Mouse (Mus musculus) embryonic facial prominence, embryonic 10.5 days (tissue): Measurements from ENCODE around the gene Man1a. TPM values are rescaled to one million over a fixed set of nuclear protein-coding genes. Genes with fewer than 3 reads are reported as not detected.

Experiments used
- DNase-seq: peaks from one replicate; pipeline ENCODE4 v3.0.0-alpha.2; 2017; ENCODE audit warnings: low spot score
- H3K27ac ChIP-seq: fragments of 300-500 bp; sonication (generic); replicated peaks from 2 replicates; pipeline ENCODE4 v1.5.1; 2016; ENCODE audit warnings: mild to moderate bottlenecking
- H3K27me3 ChIP-seq: fragments of 300-500 bp; sonication (generic); replicated peaks from 2 replicates; pipeline ENCODE4 v1.6.1; 2016; ENCODE audit warnings: low read depth, mild to moderate bottlenecking; ENCODE audit not compliant: poor library complexity, severe bottlenecking
- H3K36me3 ChIP-seq: fragments of 300-500 bp; sonication (generic); replicated peaks from 2 replicates; pipeline ENCODE4 v1.6.1; 2016; ENCODE audit warnings: mild to moderate bottlenecking, moderate library complexity
- H3K4me1 ChIP-seq: fragments of 300-500 bp; sonication (generic); 2 replicates; pipeline ENCODE4 v1.6.1; 2016
- H3K4me3 ChIP-seq: fragments of 300-500 bp; sonication (generic); 2 replicates; pipeline ENCODE4 v1.5.1; 2016; ENCODE audit warnings: mild to moderate bottlenecking, moderate library complexity
- H3K9me3 ChIP-seq: fragments of 300-500 bp; sonication (generic); 2 replicates; pipeline ENCODE4 v1.6.1; 2016; ENCODE audit warnings: mild to moderate bottlenecking
- WGBS: fragments of 180-500 bp; shearing (Covaris S2); methylation state at CpG from one replicate; pipeline ENCODE4 v1.1.7; 2016; 5-methylcytosine and 5-hydroxymethylcytosine counted together
- polyA plus RNA-seq: library from polyadenylated mRNA; unstranded; fragments of >200 nt; fragmentation: Nextera tagmentation; extraction: Ambion mirVana; gene quantifications from 2 replicates; pipeline ENCODE4 v1.2.1, GENCODE M21; 2016

Man1a gene
- polyA plus RNA-seq, 1 experiment from 2014 or later: 1.9 TPM

DNA sequence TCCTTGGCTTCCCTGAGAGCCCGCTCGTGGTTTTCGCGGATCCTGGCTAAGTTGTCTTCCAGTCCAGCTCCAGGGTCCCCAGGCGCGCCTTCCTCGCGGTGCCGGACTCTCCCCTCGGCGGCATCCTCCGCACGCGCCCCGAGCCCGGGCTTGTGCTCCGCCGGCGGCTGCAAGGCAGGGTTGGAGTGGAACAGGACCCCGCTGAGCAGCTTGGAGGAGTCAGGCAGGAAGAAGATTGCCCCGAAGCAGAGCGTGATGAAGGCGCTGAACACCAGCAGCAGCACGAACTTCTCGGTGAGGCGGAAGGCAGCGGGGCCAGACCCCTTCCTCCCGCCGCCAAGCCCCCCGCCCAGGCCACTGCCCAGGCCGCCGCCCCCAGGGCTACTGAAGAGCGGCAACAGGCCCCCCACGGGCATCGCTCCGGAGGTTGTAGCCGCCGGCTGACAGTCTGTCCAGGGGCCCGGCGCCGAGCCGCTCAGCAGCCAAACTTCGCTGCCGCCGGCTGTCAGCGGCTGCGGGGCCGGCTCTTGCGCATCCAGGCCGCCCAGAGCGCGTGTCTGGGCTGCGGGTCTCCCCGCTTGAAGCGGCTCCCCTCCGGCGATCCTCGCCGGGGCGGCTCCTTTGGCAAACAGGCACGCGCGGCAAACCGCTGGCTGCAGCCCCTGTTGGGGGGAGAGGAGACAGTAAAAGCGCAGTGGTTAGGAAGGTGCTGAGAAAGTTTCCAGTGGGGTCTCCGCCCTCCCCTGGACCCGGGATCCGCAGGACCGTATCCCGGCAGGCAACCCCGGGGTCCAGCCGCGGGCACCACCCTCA, 1.6 kb downstream of the Man1a start:
- Histone ChIP-seq H3K27ac (peak overlapping the region; percentile 78), H3K9me3 (no peaks in the 10 kb centered on the region), H3K36me3 (no peaks in the 10 kb centered on the region), H3K27me3 (peaks cover 23% of the 10 kb centered on the region), H3K4me1 (peaks cover 21% of the 10 kb centered on the region), H3K4me3 (peak overlapping the region; percentile 84)
- under 1% methylated on average over 73 of the region's 73 CpGs for WGBS
- peak; percentile 70 for DNase-seq

- H3K27me3 ChIP-seq: peaks cover 23% of the 10 kb centered on the region
- 1% methylated on average over 14 of the region's 14 CpGs for WGBS
- peak overlapping the region; percentile 84 for H3K4me3 ChIP-seq
- peak overlapping the region; percentile 78 for H3K27ac ChIP-seq
- H3K36me3 ChIP-seq: no peaks in the 10 kb centered on the region
- DNase-seq: no peak
- peaks cover 21% of the 10 kb centered on the region for H3K4me1 ChIP-seq
- H3K9me3 ChIP-seq: no peaks in the 10 kb centered on the region
These were observed 2.2 kb downstream of the Man1a start for GRCm38 (mm10) chr10:54074247-54074608.

DNA sequence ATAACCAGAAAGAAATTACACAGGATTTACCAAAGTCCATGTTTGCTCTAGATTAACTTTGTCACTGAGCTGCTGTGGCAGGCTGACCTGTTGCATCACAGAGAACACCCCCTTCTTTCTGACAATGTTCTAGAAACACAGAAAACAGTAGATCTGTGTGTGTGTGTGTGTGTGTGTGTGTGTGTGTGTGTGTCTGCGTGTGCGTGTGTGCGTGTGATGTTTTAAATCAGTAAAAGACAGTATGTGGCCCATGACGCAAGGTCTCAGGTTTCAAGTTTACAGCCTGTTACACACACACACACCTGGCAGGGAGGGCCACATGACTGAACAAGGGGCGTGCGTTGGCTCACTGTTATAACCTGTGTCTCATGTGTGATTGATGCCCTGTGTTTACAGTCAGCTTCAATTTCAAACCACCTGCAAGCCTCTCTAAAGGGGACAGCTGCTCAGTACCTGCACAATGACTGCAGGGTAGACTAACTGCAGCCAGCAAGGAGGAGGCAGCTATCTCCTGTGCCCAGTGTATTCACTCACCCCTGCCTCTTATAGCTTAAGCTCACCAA, 2.7 kb downstream of the Man1a start:
- Histone ChIP-seq H3K27me3 (peaks cover 23% of the 10 kb centered on the region), H3K27ac (no peak overlapping the region), H3K9me3 (no peaks in the 10 kb centered on the region), H3K4me3 (peak overlapping the region; percentile 84), H3K4me1 (peaks cover 21% of the 10 kb centered on the region), H3K36me3 (no peaks in the 10 kb centered on the region)
- WGBS: 65% methylated on average over 6 of the region's 6 CpGs
- no peak for DNase-seq

DNA sequence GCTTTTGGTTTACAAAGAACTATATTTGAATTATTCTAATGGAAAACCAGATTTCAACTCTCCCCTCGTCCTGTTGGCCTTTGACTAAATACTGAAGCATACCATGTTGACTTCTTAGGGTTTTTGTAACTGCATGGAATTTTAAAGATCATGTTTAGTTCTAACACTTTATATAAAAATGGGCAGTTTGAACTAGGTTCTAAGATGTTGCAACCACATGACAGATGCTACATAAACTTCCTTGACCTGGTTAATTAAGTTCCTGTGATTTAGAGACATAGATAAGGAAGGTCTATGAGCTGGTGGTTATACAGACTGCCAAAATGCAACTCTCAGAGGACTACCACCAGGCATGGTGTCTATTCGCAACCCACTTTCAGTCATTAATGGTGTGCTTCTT, 4.1 kb downstream of the Man1a start:
- H3K27me3 ChIP-seq: peaks cover 23% of the 10 kb centered on the region
- H3K27ac ChIP-seq: no peak overlapping the region
- WGBS: 91% methylated on average over 2 of the region's 2 CpGs
- H3K4me1 ChIP-seq: peaks cover 21% of the 10 kb centered on the region
- DNase-seq: no peak
- H3K36me3 ChIP-seq: no peaks in the 10 kb centered on the region
- no peak overlapping the region for H3K4me3 ChIP-seq
- no peaks in the 10 kb centered on the region for H3K9me3 ChIP-seq

DNA sequence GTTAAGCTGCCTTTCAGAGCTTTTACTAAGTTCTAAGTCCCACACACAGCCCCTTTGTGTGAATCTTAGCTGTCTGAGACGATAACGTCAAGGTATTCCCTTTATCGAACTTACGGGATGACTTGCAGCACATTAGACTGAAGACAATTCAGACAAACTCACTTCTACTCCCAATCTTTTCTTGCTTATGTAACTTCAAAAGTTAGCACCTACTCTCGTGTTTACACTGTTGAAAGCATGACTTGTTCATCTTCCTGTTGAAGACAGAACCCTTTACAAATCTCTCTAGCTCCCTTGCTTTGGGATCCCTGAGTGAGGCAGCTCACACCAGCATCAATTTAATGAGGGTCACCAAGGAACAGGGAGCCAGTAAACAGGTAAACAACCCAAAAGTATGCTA, 5.9 kb downstream of the Man1a start:
- Histone ChIP-seq H3K27ac (no peak overlapping the region), H3K4me3 (no peak overlapping the region), H3K27me3 (peaks cover 14% of the 10 kb centered on the region), H3K9me3 (no peaks in the 10 kb centered on the region), H3K4me1 (peaks cover 14% of the 10 kb centered on the region), H3K36me3 (no peaks in the 10 kb centered on the region)
- no peak for DNase-seq
- 83% methylated on average over 5 of the region's 5 CpGs for WGBS

DNA sequence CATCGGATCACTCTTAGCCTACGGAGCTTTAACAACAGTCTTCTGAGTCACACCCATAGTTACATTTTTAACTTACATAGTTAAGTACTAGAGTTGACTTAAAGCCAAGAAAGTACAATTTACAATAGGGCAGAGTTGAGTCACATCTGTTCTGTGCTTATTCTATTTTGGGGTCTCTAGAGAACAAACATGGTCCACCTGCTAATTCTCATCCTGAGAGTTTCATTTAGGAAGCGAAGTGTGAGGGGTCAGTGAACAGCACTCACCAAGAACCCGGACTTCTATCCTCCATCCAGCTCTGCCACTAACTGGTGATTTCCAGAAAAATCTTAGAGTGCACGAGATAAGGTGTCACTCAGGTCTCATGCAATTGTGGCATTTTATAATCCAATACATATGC, 7.0 kb downstream of the Man1a start:
- Histone ChIP-seq H3K27me3 (peaks cover 14% of the 10 kb centered on the region), H3K9me3 (no peaks in the 10 kb centered on the region), H3K27ac (no peak overlapping the region), H3K36me3 (no peaks in the 10 kb centered on the region), H3K4me3 (no peak overlapping the region), H3K4me1 (peaks cover 8% of the 10 kb centered on the region)
- 91% methylated on average over 5 of the region's 5 CpGs for WGBS
- DNase-seq: no peak

GRCm38 (mm10) chr10:54066683-54067082, 9.7 kb downstream of the Man1a start:
- Histone ChIP-seq H3K27ac (no peak overlapping the region), H3K27me3 (no peaks in the 10 kb centered on the region), H3K9me3 (no peaks in the 10 kb centered on the region), H3K4me3 (no peak overlapping the region), H3K4me1 (no peaks in the 10 kb centered on the region), H3K36me3 (no peaks in the 10 kb centered on the region)
- DNase-seq: no peak

GRCm38 (mm10) chr10:54063551-54064260, 12.7 kb downstream of the Man1a start:
- Histone ChIP-seq H3K9me3 (no peaks in the 10 kb centered on the region), H3K27ac (no peak overlapping the region), H3K27me3 (no peaks in the 10 kb centered on the region), H3K4me3 (no peak overlapping the region), H3K4me1 (peaks cover 12% of the 10 kb centered on the region), H3K36me3 (no peaks in the 10 kb centered on the region)
- DNase-seq: no peak
- WGBS: 77% methylated on average over 8 of the region's 8 CpGs

DNA sequence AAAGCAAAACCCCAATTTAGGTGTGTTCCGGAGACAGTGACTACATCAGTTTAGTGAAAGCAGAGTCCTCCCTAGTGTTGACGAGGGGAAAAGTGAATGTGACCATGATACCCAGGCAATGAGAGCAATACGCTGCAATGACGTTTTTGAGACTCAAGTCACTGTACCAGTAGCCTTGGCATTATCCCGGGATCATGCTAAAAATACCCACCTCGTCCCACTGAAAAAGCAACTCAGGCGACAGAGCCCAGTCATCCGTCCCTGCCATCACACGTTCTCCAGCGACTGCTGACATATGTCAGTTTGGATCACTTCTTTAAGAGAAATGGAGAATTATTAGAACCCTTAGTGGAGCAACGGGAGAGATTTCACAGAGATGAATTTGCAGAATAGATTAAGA, 13.6 kb downstream of the Man1a start:
- H3K9me3 ChIP-seq: no peaks in the 10 kb centered on the region
- 92% methylated on average over 11 of the region's 11 CpGs for WGBS
- no peaks in the 10 kb centered on the region for H3K27me3 ChIP-seq
- no peak overlapping the region for H3K27ac ChIP-seq
- H3K4me3 ChIP-seq: no peak overlapping the region
- DNase-seq: no peak
- H3K4me1 ChIP-seq: peaks cover 14% of the 10 kb centered on the region
- no peaks in the 10 kb centered on the region for H3K36me3 ChIP-seq

- no peaks in the 10 kb centered on the region for H3K36me3 ChIP-seq
- no peaks in the 10 kb centered on the region for H3K27me3 ChIP-seq
- 94% methylated on average over 4 of the region's 4 CpGs for WGBS
- no peaks in the 10 kb centered on the region for H3K9me3 ChIP-seq
- H3K4me3 ChIP-seq: no peak overlapping the region
- H3K27ac ChIP-seq: no peak overlapping the region
- no peak for DNase-seq
- peaks cover 14% of the 10 kb centered on the region for H3K4me1 ChIP-seq
These were observed 15.2 kb downstream of the Man1a start for GRCm38 (mm10) chr10:54061159-54061558.

DNA sequence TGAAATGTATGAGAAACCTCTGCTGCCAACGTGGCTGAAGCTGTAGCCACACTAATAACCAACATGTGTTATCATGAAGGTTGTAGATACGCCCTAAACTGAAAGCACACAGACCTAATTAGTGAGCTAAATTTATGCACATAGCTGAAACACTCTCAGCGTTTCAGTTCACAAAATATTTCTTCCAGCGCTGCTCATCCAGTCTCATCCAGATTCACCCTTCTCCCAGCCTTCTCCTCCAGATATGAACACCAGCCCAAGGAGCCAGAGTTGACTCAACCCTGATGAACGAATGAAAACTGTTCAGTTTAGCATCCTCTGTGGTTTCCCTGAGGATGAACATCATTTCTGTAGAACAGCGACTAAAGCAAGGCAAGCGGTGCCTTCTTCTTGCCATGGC, 15.8 kb downstream of the Man1a start:
- peaks cover 14% of the 10 kb centered on the region for H3K4me1 ChIP-seq
- no peak overlapping the region for H3K27ac ChIP-seq
- H3K27me3 ChIP-seq: no peaks in the 10 kb centered on the region
- no peak overlapping the region for H3K4me3 ChIP-seq
- 71% methylated on average over 7 of the region's 7 CpGs for WGBS
- H3K9me3 ChIP-seq: no peaks in the 10 kb centered on the region
- H3K36me3 ChIP-seq: no peaks in the 10 kb centered on the region
- DNase-seq: no peak

- Histone ChIP-seq H3K9me3 (no peaks in the 10 kb centered on the region), H3K27ac (no peak overlapping the region), H3K4me3 (no peak overlapping the region), H3K27me3 (no peaks in the 10 kb centered on the region), H3K36me3 (no peaks in the 10 kb centered on the region), H3K4me1 (peaks cover 14% of the 10 kb centered on the region)
- DNase-seq: no peak
- WGBS: 66% methylated on average over 6 of the region's 6 CpGs
These were observed 16.6 kb downstream of the Man1a start for GRCm38 (mm10) chr10:54059679-54060249.
